Mouse (Mus musculus) kidney, embryonic 14.5 days (tissue): ENCODE results near the gene Trmt112. TPM values are rescaled to one million over a fixed set of nuclear protein-coding genes. Genes with fewer than 3 reads are reported as not detected.
"Not testable (repeated sequence)": the region's sequence is repeated elsewhere in the genome, so short reads cannot be mapped to it uniquely, and the experiment has no call there.

Experiments
- ATAC-seq: fragments of 200-750 bp; cut with Nextera tagmentation; 2 replicates; pipeline ENCODE4 v1.8.0; 2017; ENCODE audit warnings: moderate number of reproducible peaks, mild to moderate bottlenecking, moderate TSS enrichment, moderate library complexity; ENCODE audit not compliant: low FRiP score, low TSS enrichment
- H3K27ac ChIP-seq: fragments of 300-500 bp; sonication (generic); 2 replicates; pipeline ENCODE4 v1.5.1; 2014; ENCODE audit warnings: low read depth, mild to moderate bottlenecking, low read length, moderate library complexity, mixed read lengths
- H3K27me3 ChIP-seq: fragments of 300-500 bp; sonication (generic); 2 replicates; pipeline ENCODE4 v1.6.1; 2014; ENCODE audit warnings: mild to moderate bottlenecking, low read length; ENCODE audit not compliant: control insufficient read depth, insufficient read depth
- H3K36me3 ChIP-seq: fragments of 300-500 bp; sonication (generic); 2 replicates; pipeline ENCODE4 v1.6.1; 2014; ENCODE audit warnings: low read length, mixed read lengths; ENCODE audit not compliant: control insufficient read depth, insufficient read depth
- H3K4me1 ChIP-seq: fragments of 300-500 bp; sonication (generic); 2 replicates; pipeline ENCODE4 v1.6.1; 2014; ENCODE audit warnings: low read length, mixed read lengths; ENCODE audit not compliant: control insufficient read depth, insufficient read depth
- H3K4me2 ChIP-seq: fragments of 300-500 bp; sonication (generic); replicated peaks from 2 replicates; pipeline ENCODE4 v1.6.1; 2014; ENCODE audit warnings: low read depth, mild to moderate bottlenecking, low read length
- H3K4me3 ChIP-seq: fragments of 300-500 bp; sonication (generic); 2 replicates; pipeline ENCODE4 v1.5.1; 2014; ENCODE audit warnings: mild to moderate bottlenecking, low read length
- H3K9ac ChIP-seq: fragments of 300-500 bp; sonication (generic); 2 replicates; pipeline ENCODE4 v1.6.1; 2014; ENCODE audit warnings: low read depth, mild to moderate bottlenecking, low read length, moderate library complexity
- H3K9me3 ChIP-seq: fragments of 300-500 bp; sonication (generic); 2 replicates; pipeline ENCODE4 v1.6.1; 2016; ENCODE audit warnings: low read length; ENCODE audit not compliant: control insufficient read depth
- WGBS: fragments of 180-500 bp; shearing (Covaris S2); extraction: QIAGEN DNeasy Blood & Tissue Kit; methylation state at CpG from one replicate; pipeline ENCODE4 v1.1.7; 2014; 5-methylcytosine and 5-hydroxymethylcytosine counted together
- polyA plus RNA-seq: library from polyadenylated mRNA; unstranded; fragments of >200 nt; fragmentation: Nextera tagmentation; extraction: Ambion mirVana; gene quantifications from 2 replicates; pipeline ENCODE4 v1.2.1, GENCODE M21; 2014

The Trmt112 gene
- polyA plus RNA-seq, 1 experiment from 2014 or later: 164 TPM

DNA sequence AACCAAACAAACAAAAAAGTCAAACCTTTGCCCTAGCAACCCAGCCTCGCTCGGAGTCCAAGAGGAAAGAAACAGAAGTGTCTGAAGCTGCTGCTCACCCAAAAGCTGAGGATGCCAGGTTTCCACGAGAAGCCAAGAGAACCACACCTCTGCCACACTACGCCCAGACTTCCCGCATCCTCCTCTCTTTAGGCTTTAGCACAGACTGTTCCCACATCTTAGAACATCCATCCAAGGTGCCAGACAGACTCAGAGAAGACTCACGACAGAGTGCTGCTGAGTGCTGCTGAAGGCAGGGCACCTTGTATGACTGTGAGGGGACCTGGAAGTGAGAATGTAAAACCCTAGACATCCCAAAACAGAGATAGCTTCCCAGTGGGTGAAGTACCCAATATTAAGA is 33.7 kb upstream of the Trmt112 start:
- H3K4me3 ChIP-seq: no peak overlapping the region
- H3K9me3 ChIP-seq: peaks cover 3% of the 10 kb centered on the region; the same call in 1 of the 2 replicates
- no peaks in the 10 kb centered on the region for H3K36me3 ChIP-seq
- 87% methylated on average over 6 of the region's 6 CpGs for WGBS
- no peaks in the 10 kb centered on the region for H3K27me3 ChIP-seq
- H3K27ac ChIP-seq: no peak overlapping the region
- no peak overlapping the region for H3K4me2 ChIP-seq
- no peak overlapping the region for H3K9ac ChIP-seq
- no peak for ATAC-seq
- H3K4me1 ChIP-seq: 0 out of 2 replicates have a peak, but pooled peaks cover 6% of the 10 kb centered on the region

GRCm38 (mm10) chr19:6876799-6877198 is 32.7 kb upstream of the Trmt112 start:
- no peak for ATAC-seq
- no peaks in the 10 kb centered on the region for H3K36me3 ChIP-seq
- H3K4me1 ChIP-seq: 0 out of 2 replicates have a peak, but pooled peaks cover 3% of the 10 kb centered on the region
- H3K4me2 ChIP-seq: no peak overlapping the region
- no peak overlapping the region for H3K9ac ChIP-seq
- H3K27me3 ChIP-seq: no peaks in the 10 kb centered on the region
- no peak overlapping the region for H3K27ac ChIP-seq
- H3K4me3 ChIP-seq: no peak overlapping the region
- H3K9me3 ChIP-seq: peaks cover 3% of the 10 kb centered on the region; the same call in 1 of the 2 replicates

DNA sequence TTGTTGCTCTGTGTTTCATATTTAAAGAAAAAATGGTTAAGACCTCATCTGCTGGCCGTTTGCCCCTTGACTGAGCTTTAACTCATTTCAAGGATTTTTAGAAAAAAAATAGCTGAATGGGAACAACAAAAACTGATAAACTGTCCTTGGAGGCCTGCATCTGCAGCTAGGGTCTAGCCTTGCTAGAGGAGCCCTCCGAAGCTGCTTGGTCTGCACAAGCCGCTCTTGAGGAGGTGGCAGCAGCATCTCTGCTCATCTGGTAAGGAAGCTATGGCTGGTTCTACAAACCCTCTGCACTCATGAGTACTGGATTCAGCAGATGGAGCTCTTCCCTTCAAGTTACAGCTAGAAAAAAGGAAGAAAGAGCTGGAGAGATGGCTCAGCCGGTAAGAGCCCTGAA is 31.5 kb upstream of the Trmt112 start:
- no peak overlapping the region for H3K9ac ChIP-seq
- no peaks in the 10 kb centered on the region for H3K4me1 ChIP-seq
- WGBS: 90% methylated on average over 4 of the region's 4 CpGs
- H3K36me3 ChIP-seq: no peaks in the 10 kb centered on the region
- no peak for ATAC-seq
- H3K27ac ChIP-seq: no peak overlapping the region
- H3K27me3 ChIP-seq: no peaks in the 10 kb centered on the region
- no peak overlapping the region for H3K4me3 ChIP-seq
- H3K9me3 ChIP-seq: peaks cover 3% of the 10 kb centered on the region; the same call in 1 of the 2 replicates
- no peak overlapping the region for H3K4me2 ChIP-seq

- no peak overlapping the region for H3K4me2 ChIP-seq
- no peak overlapping the region for H3K27ac ChIP-seq
- 34% methylated on average over 4 of the region's 4 CpGs for whole genome bisulfite sequencing
- no peak for ATAC-seq
- H3K4me1 ChIP-seq: no peaks in the 10 kb centered on the region
- no peak overlapping the region for H3K4me3 ChIP-seq
- H3K36me3 ChIP-seq: no peaks in the 10 kb centered on the region
- no peak overlapping the region for H3K9ac ChIP-seq
- H3K27me3 ChIP-seq: no peaks in the 10 kb centered on the region
- H3K9me3 ChIP-seq: no peaks in the 10 kb centered on the region
These were observed 17.0 kb upstream of the Trmt112 start for GRCm38 (mm10) chr19:6892512-6892911.

DNA sequence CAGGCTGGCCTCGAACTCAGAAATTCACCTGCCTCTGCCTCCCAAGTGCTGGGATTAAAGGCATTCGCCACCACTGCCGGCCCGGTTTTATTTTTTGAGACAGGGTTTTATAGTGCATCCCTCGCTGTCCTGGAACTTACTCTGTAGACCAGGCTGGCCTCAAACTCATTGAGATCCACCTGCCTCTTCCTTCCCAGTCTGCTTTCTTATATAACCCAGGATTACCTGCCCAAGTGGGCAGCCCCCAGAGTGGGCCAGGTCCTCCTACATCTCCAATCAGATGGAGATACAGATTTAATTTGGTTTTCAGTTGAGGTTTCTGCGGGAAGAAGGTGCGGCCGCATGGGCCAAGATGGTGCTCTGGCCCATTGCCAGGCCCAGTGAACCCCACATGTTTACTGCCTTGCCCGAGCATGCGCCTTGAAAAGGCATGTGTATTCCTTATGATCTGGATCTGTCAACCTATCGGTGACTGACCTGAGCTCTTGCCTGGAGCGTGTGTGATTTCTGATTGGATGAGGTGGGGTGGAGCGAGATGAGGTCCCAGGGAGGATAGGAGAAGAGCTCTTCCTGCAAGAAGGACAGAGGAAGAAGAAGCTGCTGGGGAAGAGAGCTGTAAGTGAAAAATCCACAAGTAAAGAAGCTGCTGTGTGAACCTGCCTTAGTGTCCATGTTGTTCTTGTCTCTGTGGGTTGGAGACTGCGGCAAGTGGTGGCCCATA is 15.6 kb upstream of the Trmt112 start:
- no peaks in the 10 kb centered on the region for H3K4me1 ChIP-seq
- ATAC-seq: no peak
- no peak overlapping the region for H3K4me3 ChIP-seq
- H3K36me3 ChIP-seq: no peaks in the 10 kb centered on the region
- H3K4me2 ChIP-seq: no peak overlapping the region
- WGBS: 95% methylated on average over 14 of the region's 14 CpGs
- no peak overlapping the region for H3K9ac ChIP-seq
- no peaks in the 10 kb centered on the region; the same call in 1 of the 2 replicates for H3K27me3 ChIP-seq
- H3K27ac ChIP-seq: no peak overlapping the region
- no peaks in the 10 kb centered on the region for H3K9me3 ChIP-seq

DNA sequence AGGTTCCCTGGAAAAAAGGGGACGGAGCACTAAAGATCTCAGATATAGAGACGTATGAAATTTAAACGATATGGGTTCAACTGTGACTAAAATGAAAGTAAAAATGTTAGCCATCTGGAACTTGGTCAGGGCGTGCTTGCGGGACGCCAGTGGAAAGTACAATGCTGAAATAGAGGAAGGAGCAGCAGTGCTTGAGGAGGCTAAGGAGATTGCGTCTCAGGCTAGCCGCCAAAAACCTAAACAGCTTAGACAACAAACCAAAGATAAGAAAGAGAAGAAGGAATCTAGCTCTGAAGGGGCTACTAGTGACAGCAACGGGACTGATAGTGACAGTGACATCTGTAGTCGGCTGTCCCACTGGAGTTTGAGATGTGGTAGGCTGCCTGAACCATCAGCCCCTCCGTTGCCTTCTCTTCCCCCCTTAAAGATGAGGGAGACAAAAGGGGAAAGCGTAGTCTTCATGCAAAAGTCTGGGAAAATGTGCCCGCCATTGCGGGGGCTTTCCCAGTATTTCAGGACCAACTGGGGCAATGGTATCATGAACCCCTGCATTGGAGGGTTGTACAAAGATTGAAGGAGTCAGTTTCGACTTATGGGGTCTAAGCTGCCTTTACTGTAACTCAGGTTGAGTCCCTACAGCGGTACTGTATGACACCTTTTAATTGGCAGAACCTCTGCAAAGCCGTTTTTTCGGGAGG is 13.7 kb upstream of the Trmt112 start:
- not testable (repeated sequence) for ATAC-seq, H3K4me3 ChIP-seq, H3K27ac ChIP-seq, H3K9ac ChIP-seq, H3K27me3 ChIP-seq, H3K4me2 ChIP-seq, H3K9me3 ChIP-seq, H3K36me3 ChIP-seq, H3K4me1 ChIP-seq
- 93% methylated on average over 18 of the region's 18 CpGs for WGBS

DNA sequence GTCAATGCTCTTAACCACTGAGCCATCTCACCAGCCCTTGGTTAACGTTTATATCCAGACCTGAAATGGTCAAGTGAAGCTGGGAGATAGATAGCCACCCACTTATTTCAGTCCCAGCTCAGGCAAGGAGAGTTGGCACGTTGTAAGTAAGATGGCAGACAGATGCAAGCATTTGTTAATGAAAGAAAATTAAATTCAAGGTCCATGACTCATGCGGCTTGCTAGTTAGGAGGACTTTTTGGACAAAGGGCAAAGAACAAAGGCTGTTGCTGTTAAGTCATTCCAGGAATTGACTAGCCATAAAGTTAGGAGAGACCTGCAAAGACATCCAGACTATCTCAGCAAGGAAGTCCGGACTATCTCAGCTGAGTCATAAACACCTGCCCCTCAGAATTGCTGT is 9.9 kb upstream of the Trmt112 start:
- 82% methylated on average over 4 of the region's 4 CpGs for WGBS
- Histone ChIP-seq H3K36me3 (no peaks in the 10 kb centered on the region; the same call in 1 of the 2 replicates), H3K9ac (no peak overlapping the region), H3K9me3 (no peaks in the 10 kb centered on the region), H3K4me2 (no peak overlapping the region), H3K27me3 (no peaks in the 10 kb centered on the region; the same call in 1 of the 2 replicates), H3K4me3 (no peak overlapping the region), H3K27ac (no peak overlapping the region), H3K4me1 (no peaks in the 10 kb centered on the region)
- ATAC-seq: no peak

DNA sequence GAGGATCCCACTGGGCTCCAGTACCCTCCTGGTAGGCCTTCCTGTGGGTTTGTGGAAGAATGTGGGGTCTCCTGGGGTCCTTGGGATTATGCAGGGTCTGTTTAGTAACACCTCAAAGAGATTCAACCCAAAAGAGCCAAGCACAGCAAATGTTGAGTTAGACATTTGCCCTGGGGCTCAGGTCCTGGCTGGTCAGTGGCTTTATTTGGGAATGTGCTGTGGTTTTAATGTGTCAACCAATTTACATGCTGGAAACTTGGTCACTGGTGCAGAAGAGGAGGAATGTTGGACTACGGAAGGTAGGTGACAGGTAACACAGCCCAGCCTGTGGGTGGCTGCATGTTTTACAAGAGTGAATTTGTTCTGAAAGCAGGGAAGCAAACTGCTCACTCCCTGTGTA is 6.5 kb upstream of the Trmt112 start:
- Histone ChIP-seq H3K27me3 (no peaks in the 10 kb centered on the region; the same call in 1 of the 2 replicates), H3K9me3 (no peaks in the 10 kb centered on the region), H3K4me2 (no peak overlapping the region), H3K4me1 (peaks cover 6% of the 10 kb centered on the region; the same call in 1 of the 2 replicates), H3K9ac (no peak overlapping the region), H3K4me3 (no peak overlapping the region), H3K36me3 (peaks cover 23% of the 10 kb centered on the region), H3K27ac (no peak overlapping the region)
- 86% methylated on average over 1 of the region's 1 CpGs for WGBS
- no peak for ATAC-seq

DNA sequence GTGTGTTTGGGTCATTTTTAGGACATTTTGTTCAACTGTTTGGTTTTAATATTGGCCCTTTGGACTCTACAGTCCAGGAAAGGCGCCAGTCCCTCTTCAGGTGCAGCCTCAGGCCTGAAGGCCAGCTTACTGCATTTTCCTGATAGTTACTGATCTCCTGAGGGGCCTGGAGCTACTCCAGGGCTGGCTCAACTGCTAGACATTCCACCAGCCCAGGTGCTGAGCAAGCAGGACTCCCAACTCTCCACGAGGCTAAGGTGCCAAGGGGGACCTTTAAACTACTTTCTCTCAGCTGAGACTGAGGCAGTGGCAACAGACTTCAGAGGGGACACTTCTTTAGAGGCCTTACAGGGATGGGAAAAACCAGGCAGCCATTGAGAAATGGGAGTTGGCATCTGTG is 4.7 kb upstream of the Trmt112 start:
- ATAC-seq: no peak
- Histone ChIP-seq H3K9me3 (no peaks in the 10 kb centered on the region), H3K27ac (no peak overlapping the region), H3K4me1 (peaks cover 13% of the 10 kb centered on the region; the same call in 1 of the 2 replicates), H3K9ac (no peak overlapping the region), H3K4me3 (no peak overlapping the region), H3K4me2 (no peak overlapping the region), H3K27me3 (no peaks in the 10 kb centered on the region), H3K36me3 (peaks cover 23% of the 10 kb centered on the region)
- 72% methylated on average over 2 of the region's 2 CpGs for WGBS
